Mouse (Mus musculus) stomach, embryonic 15.5 days (tissue): ENCODE results near the gene S100a10. TPM values are rescaled to one million over a fixed set of nuclear protein-coding genes. Genes with fewer than 3 reads are reported as not detected.
"Not testable (repeated sequence)": the region's sequence is repeated elsewhere in the genome, so short reads cannot be mapped to it uniquely, and the experiment has no call there.

Experiments used
- ATAC-seq: fragments of 200-750 bp; cut with Nextera tagmentation; 2 replicates; pipeline ENCODE4 v1.8.0; 2017; ENCODE audit warnings: low read depth, moderate number of reproducible peaks, moderate TSS enrichment; ENCODE audit not compliant: insufficient read depth, low FRiP score
- H3K27ac ChIP-seq: fragments of 300-500 bp; sonication (generic); 2 replicates; pipeline ENCODE4 v1.5.1; 2015; ENCODE audit warnings: mild to moderate bottlenecking, inconsistent platforms
- H3K27me3 ChIP-seq: fragments of 300-500 bp; sonication (generic); replicated peaks from 2 replicates; pipeline ENCODE4 v1.6.1; 2015; ENCODE audit warnings: inconsistent platforms
- H3K36me3 ChIP-seq: fragments of 300-500 bp; sonication (generic); 2 replicates; pipeline ENCODE4 v1.6.1; 2015; ENCODE audit warnings: inconsistent platforms
- H3K4me1 ChIP-seq: fragments of 300-500 bp; sonication (generic); 2 replicates; pipeline ENCODE4 v1.6.1; 2015; ENCODE audit warnings: inconsistent platforms
- H3K4me2 ChIP-seq: fragments of 300-500 bp; sonication (generic); 2 replicates; pipeline ENCODE4 v1.6.1; 2015; ENCODE audit warnings: mild to moderate bottlenecking, inconsistent platforms
- H3K4me3 ChIP-seq: fragments of 300-500 bp; sonication (generic); replicated peaks from 2 replicates; pipeline ENCODE4 v1.5.1; 2015; ENCODE audit warnings: inconsistent platforms
- H3K9ac ChIP-seq: fragments of 300-500 bp; sonication (generic); 2 replicates; pipeline ENCODE4 v1.6.1; 2015; ENCODE audit warnings: inconsistent platforms
- H3K9me3 ChIP-seq: fragments of 300-500 bp; sonication (generic); 2 replicates; pipeline ENCODE4 v1.6.1; 2016; ENCODE audit warnings: inconsistent platforms
- WGBS: fragments of 180-500 bp; shearing (Covaris S2); methylation state at CpG from one replicate; pipeline ENCODE4 v1.1.7; 2015; 5-methylcytosine and 5-hydroxymethylcytosine counted together
- polyA plus RNA-seq: library from polyadenylated mRNA; unstranded; fragments of >200 nt; fragmentation: Nextera tagmentation; extraction: Ambion mirVana; gene quantifications from 2 replicates; pipeline ENCODE4 v1.2.1, GENCODE M21; 2015

Gene S100a10
- polyA plus RNA-seq, 1 experiment from 2014 or later: 470 TPM

- no peak overlapping the region for H3K27ac ChIP-seq
- no peak overlapping the region for H3K9ac ChIP-seq
- H3K36me3 ChIP-seq: no peaks in the 10 kb centered on the region
- no peaks in the 10 kb centered on the region for H3K9me3 ChIP-seq
- no peak overlapping the region for H3K4me3 ChIP-seq
- WGBS: 83% methylated on average over 5 of the region's 5 CpGs
- no peaks in the 10 kb centered on the region for H3K4me1 ChIP-seq
- no peak overlapping the region for H3K4me2 ChIP-seq
- no peaks in the 10 kb centered on the region for H3K27me3 ChIP-seq
- no peak for ATAC-seq
Measured at GRCm38 (mm10) chr3:93589629-93590028, 34.7 kb downstream of the S100a10 start.

DNA sequence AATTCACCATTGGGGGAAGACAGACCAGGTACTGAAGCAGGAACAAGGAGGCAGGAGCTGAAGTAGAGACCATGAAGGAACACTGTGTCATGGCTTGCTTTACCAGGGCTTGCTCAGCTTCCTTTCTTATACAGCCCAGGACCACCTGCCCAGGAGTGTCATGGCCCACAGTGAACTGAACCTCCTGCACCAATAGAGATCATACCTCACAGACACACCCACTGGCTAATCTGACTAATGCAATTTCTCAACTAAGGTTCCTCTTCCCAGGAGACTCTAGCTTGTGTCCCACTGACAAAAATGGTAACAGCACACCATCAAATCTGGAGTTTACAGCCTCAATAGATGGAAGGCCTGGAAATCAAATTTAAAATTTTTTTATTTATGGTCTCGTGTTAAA lies 35.4 kb downstream of the S100a10 start:
- Histone ChIP-seq H3K4me2 (no peak overlapping the region), H3K9ac (no peak overlapping the region), H3K27ac (no peak overlapping the region), H3K4me1 (no peaks in the 10 kb centered on the region), H3K36me3 (no peaks in the 10 kb centered on the region), H3K9me3 (no peaks in the 10 kb centered on the region), H3K4me3 (no peak overlapping the region), H3K27me3 (no peaks in the 10 kb centered on the region)
- no peak for ATAC-seq
- 82% methylated on average over 1 of the region's 1 CpGs for WGBS

GRCm38 (mm10) chr3:93592100-93592499 lies 37.2 kb downstream of the S100a10 start:
- Histone ChIP-seq H3K4me3 (no peak overlapping the region), H3K4me2 (no peak overlapping the region), H3K4me1 (peaks cover 4% of the 10 kb centered on the region; the same call in 1 of the 2 replicates), H3K27ac (no peak overlapping the region), H3K27me3 (no peaks in the 10 kb centered on the region), H3K9ac (no peak overlapping the region), H3K36me3 (no peaks in the 10 kb centered on the region), H3K9me3 (no peaks in the 10 kb centered on the region)
- 90% methylated on average over 2 of the region's 2 CpGs for WGBS
- no peak for ATAC-seq

DNA sequence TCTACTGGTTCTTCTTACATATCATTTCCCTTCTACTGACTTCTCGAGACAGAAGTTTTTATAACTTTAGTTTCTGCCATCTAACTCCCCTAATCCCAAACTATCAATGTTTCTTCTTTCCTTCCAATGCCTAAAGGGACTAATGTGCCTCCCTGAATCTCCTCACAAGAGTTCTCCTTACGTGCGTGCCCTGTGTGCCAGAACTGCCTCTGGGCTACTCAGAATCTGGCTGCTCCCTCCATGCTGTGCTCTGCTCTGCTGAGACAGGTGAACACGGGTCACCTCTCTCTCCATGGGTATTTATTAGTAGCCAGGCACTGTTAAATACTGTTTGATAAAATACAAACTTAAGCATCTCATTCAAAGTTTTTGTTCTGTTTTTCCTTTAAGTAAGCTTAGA lies 38.1 kb downstream of the S100a10 start:
- Histone ChIP-seq H3K27me3 (no peaks in the 10 kb centered on the region), H3K27ac (no peak overlapping the region), H3K4me2 (no peak overlapping the region), H3K4me3 (no peak overlapping the region), H3K9me3 (no peaks in the 10 kb centered on the region), H3K4me1 (peaks cover 4% of the 10 kb centered on the region; the same call in 1 of the 2 replicates), H3K9ac (no peak overlapping the region), H3K36me3 (no peaks in the 10 kb centered on the region)
- ATAC-seq: no peak
- WGBS: 82% methylated on average over 4 of the region's 4 CpGs

- Histone ChIP-seq H3K4me3 (no peak overlapping the region), H3K9me3 (no peaks in the 10 kb centered on the region), H3K27me3 (no peaks in the 10 kb centered on the region), H3K4me2 (no peak overlapping the region), H3K9ac (no peak overlapping the region), H3K36me3 (no peaks in the 10 kb centered on the region), H3K27ac (no peak overlapping the region), H3K4me1 (peaks cover 4% of the 10 kb centered on the region; the same call in 1 of the 2 replicates)
- ATAC-seq: no peak
- 41% methylated on average over 1 of the region's 1 CpGs for WGBS
Measured at GRCm38 (mm10) chr3:93593512-93593911, 38.6 kb downstream of the S100a10 start.

DNA sequence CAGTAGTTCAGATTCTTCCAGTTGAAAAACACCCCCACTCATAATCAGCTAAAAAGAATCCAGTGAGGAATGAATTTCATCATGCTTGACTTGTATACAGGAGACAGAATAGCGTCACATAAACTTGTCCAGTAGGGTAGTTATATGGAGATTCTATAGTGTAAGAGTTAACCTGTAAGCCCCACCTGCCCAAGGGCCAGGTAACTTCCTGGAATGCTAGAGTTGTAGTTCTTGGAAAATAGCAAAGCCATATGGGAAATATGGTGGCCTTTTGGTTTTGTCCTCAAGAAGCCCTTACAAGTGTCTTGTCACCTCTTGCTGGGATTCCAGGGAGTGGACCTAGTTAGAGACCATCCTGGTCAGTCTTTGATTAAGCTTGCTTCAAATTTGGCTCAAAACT lies 41.8 kb downstream of the S100a10 start:
- 81% methylated on average over 1 of the region's 1 CpGs for WGBS
- Histone ChIP-seq H3K36me3 (no peaks in the 10 kb centered on the region), H3K27me3 (no peaks in the 10 kb centered on the region), H3K9me3 (no peaks in the 10 kb centered on the region), H3K4me1 (peaks cover 4% of the 10 kb centered on the region; the same call in 1 of the 2 replicates), H3K4me2 (no peak overlapping the region), H3K4me3 (no peak overlapping the region), H3K9ac (no peak overlapping the region), H3K27ac (peak overlapping the region; percentile 76)
- ATAC-seq: no peak

DNA sequence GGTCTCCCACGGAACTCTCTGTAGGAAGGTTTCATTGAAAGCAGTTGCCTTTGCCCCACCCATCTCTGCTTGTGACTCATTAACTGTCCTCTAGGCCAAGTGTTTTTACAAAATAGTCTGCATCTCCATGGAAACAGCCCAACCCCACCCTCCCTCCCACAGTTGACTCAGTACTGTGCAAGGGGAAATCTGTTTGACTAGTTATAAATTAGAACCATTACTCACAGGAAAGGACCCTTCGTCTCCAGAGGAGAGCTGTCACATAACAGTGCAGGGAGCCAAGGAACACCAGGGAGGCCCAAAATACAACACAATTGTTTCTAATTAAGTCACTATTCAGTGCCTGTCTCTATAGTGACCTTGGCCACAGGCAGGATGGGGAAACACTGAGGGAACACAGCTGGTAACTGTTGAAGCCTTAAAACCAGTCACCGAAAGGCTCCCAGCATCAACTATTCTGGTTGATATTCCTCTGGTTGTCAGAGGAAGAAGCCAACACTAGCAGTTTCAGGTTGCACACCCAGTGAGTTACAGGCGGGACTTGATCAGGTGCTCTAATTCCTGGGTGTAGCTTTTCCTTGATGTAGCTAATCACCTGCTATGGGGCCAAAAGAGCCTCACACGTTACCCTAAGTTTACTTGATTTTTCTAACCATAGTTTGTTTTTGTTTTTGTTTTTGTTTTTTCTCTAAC lies 42.5 kb downstream of the S100a10 start:
- Histone ChIP-seq H3K27me3 (no peaks in the 10 kb centered on the region), H3K9me3 (no peaks in the 10 kb centered on the region), H3K4me1 (peaks cover 4% of the 10 kb centered on the region; the same call in 1 of the 2 replicates), H3K9ac (no peak overlapping the region), H3K36me3 (no peaks in the 10 kb centered on the region), H3K27ac (peak overlapping the region; percentile 76), H3K4me3 (no peak overlapping the region), H3K4me2 (no peak overlapping the region)
- 24% methylated on average over 5 of the region's 5 CpGs for WGBS
- ATAC-seq: peak; percentile 95

DNA sequence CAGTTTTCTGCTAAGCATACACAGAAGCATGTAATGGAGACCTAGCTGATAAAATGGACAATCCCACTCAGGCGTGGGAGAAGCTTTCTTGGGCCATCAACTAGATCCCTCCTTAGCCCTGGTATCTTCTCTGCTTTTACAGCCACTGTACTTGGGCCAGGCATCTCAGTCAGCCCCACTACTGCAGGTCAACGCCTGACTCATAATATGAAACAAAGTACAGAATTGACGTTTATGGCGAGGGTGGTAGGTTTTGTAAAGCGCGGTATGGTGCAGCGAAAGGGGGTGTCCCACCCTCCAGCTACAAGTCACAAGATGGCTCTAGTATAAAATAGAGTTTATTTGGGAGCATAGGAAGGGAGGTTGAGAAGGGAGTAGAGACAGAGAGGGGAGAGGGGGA lies 43.1 kb downstream of the S100a10 start:
- Histone ChIP-seq H3K9me3 (no peaks in the 10 kb centered on the region), H3K4me2 (no peak overlapping the region), H3K36me3 (no peaks in the 10 kb centered on the region), H3K9ac (no peak overlapping the region), H3K27me3 (no peaks in the 10 kb centered on the region), H3K4me1 (peaks cover 4% of the 10 kb centered on the region; the same call in 1 of the 2 replicates), H3K27ac (peak overlapping the region; percentile 76; the same call in 1 of the 2 replicates), H3K4me3 (no peak overlapping the region)
- 83% methylated on average over 7 of the region's 7 CpGs for WGBS
- no peak for ATAC-seq

- Histone ChIP-seq H3K36me3 (no peaks in the 10 kb centered on the region), H3K27me3 (no peaks in the 10 kb centered on the region), H3K4me3 (no peak overlapping the region), H3K4me2 (no peak overlapping the region), H3K9me3 (no peaks in the 10 kb centered on the region), H3K4me1 (peaks cover 4% of the 10 kb centered on the region; the same call in 1 of the 2 replicates), H3K27ac (no peak overlapping the region), H3K9ac (no peak overlapping the region)
- WGBS: 84% methylated on average over 2 of the region's 2 CpGs
- ATAC-seq: no peak
Measured at GRCm38 (mm10) chr3:93600206-93600605, 45.3 kb downstream of the S100a10 start.

DNA sequence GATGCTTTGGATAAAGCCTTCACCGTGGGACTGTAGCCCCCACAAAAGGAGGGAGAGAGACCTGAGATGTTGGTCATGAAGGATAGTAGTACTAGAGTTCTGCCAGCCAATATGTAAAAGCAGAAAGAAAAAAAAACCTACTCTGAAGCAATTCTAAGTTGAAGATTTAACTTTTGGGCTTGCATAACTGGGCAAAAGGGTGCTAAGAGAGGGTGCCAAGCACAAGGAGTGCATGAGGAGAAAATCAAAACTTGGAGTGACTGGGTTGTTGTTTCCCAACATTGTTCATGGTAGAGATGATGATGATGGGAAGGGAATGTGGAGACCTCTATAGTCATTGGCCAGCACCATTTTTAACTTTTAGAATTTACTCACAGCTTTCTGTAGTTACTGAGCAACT lies 47.0 kb downstream of the S100a10 start:
- H3K4me1 ChIP-seq: 0 out of 2 replicates have a peak, but pooled peaks cover under 1% of the 10 kb centered on the region
- no peak overlapping the region for H3K4me3 ChIP-seq
- no peak overlapping the region for H3K27ac ChIP-seq
- H3K9me3 ChIP-seq: no peaks in the 10 kb centered on the region
- H3K9ac ChIP-seq: no peak overlapping the region
- no peaks in the 10 kb centered on the region for H3K36me3 ChIP-seq
- H3K27me3 ChIP-seq: no peaks in the 10 kb centered on the region
- ATAC-seq: no peak
- H3K4me2 ChIP-seq: no peak overlapping the region
- WGBS: 73% methylated on average over 1 of the region's 1 CpGs

GRCm38 (mm10) chr3:93608970-93609369 lies 54.1 kb downstream of the S100a10 start:
- not testable (repeated sequence) for H3K27ac ChIP-seq, H3K27me3 ChIP-seq, H3K4me3 ChIP-seq, H3K4me2 ChIP-seq, H3K9ac ChIP-seq, H3K4me1 ChIP-seq, H3K36me3 ChIP-seq, H3K9me3 ChIP-seq, ATAC-seq
